21 mouse cellular contexts compared by ENCODE assay signal in the genomic region with DNA sequence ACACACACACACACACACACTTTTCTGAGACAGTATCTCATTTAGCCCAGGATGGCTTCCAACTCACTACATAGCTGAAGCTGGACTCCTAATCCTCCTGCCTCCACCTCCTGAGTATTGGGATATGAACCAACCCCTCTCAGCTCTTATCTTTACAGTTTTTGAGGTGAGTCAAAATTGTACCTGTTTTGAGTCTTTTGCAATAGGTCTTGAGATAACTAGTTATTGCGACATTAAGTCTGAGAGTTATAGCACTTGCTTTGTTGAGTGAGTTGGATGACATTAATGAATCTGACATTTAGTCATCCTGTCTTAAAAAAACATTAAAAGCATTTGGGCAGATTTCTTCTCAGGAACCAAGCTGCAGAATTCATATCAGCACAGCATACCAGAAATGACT. TPM values are rescaled to one million over a fixed set of nuclear protein-coding genes. Genes with fewer than 3 reads are reported as not detected.
DNase-seq lines count a peak whose midpoint lies in the region; ATAC-seq and TF ChIP-seq lines count a peak whose summit lies in the region.
"Had no signal": no experiment of that assay in that cellular context is flagged by ENCODE, and none has a peak within 500 bp of the region (broad histone marks: within the 10 kb centered on the region; RNA-seq: fewer than 3 reads in every experiment).

No protein-coding gene starts in this region.

- no peak overlapping the region for H3K9ac ChIP-seq in intestine, embryonic 16.5 days (ENCODE audit: low read depth, low read length)
- H3K9ac ChIP-seq in stomach, embryonic 15.5 days, result no peak overlapping the region
- H3K9ac ChIP-seq in kidney, embryonic 15.5 days, result no peak overlapping the region
- H3K9ac ChIP-seq: forebrain, embryonic 15.5 days; heart, embryonic 12.5 days; hindbrain, embryonic 14.5 days had no signal

- H3K79me3 ChIP-seq in C2C12 (ENCODE audit: low read depth), result no peaks in the 10 kb centered on the region

- no peak overlapping the region for H3K4me2 ChIP-seq in intestine, embryonic 16.5 days (ENCODE audit: low read depth, low read length)
- H3K4me2 ChIP-seq in stomach, embryonic 15.5 days, result no peak overlapping the region
- H3K4me2 ChIP-seq in kidney, embryonic 15.5 days, result no peak overlapping the region
- H3K4me2 ChIP-seq: forebrain, embryonic 15.5 days; heart, embryonic 12.5 days; hindbrain, embryonic 14.5 days had no signal

- WGBS in intestine, embryonic 16.5 days, result 69% methylated on average over 1 of the region's 1 CpGs
- 82% methylated on average over 1 of the region's 1 CpGs for WGBS in stomach, embryonic 15.5 days
- 98% methylated on average over 1 of the region's 1 CpGs for WGBS in kidney, embryonic 15.5 days

- H3ac ChIP-seq in C2C12 (ENCODE audit: control insufficient read depth, insufficient read length, low read depth), result no peak overlapping the region

- peak overlapping the region; percentile 78 for H3K27ac ChIP-seq in layer of hippocampus, adult 2 months
- H3K27ac ChIP-seq in intestine, embryonic 16.5 days (ENCODE audit: low read length), result peak overlapping the region; percentile 71; the same call in 1 of the 2 replicates
- H3K27ac ChIP-seq in stomach, embryonic 15.5 days, result peak overlapping the region; percentile 45; the same call in 1 of the 2 replicates
- H3K27ac ChIP-seq in kidney, embryonic 15.5 days, result no peak overlapping the region
- H3K27ac ChIP-seq: embryonic facial prominence, embryonic 10.5 days; forebrain, embryonic 15.5 days; hindbrain, embryonic 10.5 days; hindbrain, embryonic 14.5 days had no signal

- H3K4me3 ChIP-seq in layer of hippocampus, adult 2 months, result no peak overlapping the region
- H3K4me3 ChIP-seq in C2C12 (ENCODE audit: insufficient read depth, poor library complexity, severe bottlenecking), result no peak overlapping the region
- no peak overlapping the region for H3K4me3 ChIP-seq in intestine, embryonic 16.5 days (ENCODE audit: low read length)
- H3K4me3 ChIP-seq in stomach, embryonic 15.5 days (replicated peaks), result no peak overlapping the region
- no peak overlapping the region for H3K4me3 ChIP-seq in kidney, embryonic 15.5 days (replicated peaks)
- H3K4me3 ChIP-seq: embryonic facial prominence, embryonic 10.5 days; erythroblast, embryonic 14.5 days; forebrain, embryonic 15.5 days; heart, embryonic 12.5 days; hindbrain, embryonic 10.5 days had no signal

- H3K79me2 ChIP-seq in C2C12 (ENCODE audit: control insufficient read depth, insufficient read depth), result no peaks in the 10 kb centered on the region

- H3K9me3 ChIP-seq in intestine, embryonic 16.5 days (ENCODE audit: control insufficient read depth, low read length), result no peaks in the 10 kb centered on the region
- H3K9me3 ChIP-seq in stomach, embryonic 15.5 days, result no peaks in the 10 kb centered on the region
- no peaks in the 10 kb centered on the region for H3K9me3 ChIP-seq in kidney, embryonic 15.5 days (replicated peaks)
- H3K9me3 ChIP-seq: forebrain, embryonic 15.5 days; heart, embryonic 12.5 days had no signal

- DNase-seq in layer of hippocampus, adult 2 months (ENCODE audit: low spot score in 2 of 2), result no peak
- no peak for DNase-seq in layer of hippocampus, postnatal 25 days (ENCODE audit: extremely low spot score in 1 of 2, low spot score in 1 of 2)
- DNase-seq in adrenal gland, postnatal 4 days (ENCODE audit: low spot score in 2 of 2), result no peak
- DNase-seq in kidney, postnatal 14 days, result no peak
- DNase-seq: adrenal gland, postnatal 25 days; cerebellum, adult 2 months; cerebellum, postnatal 10 days; gastrocnemius, postnatal 10 days had no signal

- no peak for ATAC-seq in intestine, embryonic 16.5 days
- no peak for ATAC-seq in stomach, embryonic 15.5 days (ENCODE audit: insufficient read depth, low FRiP score, low read depth)
- ATAC-seq in kidney, embryonic 15.5 days (replicated peaks; ENCODE audit: low FRiP score), result no peak
- ATAC-seq: activated CD4-positive, CD25-positive, alpha-beta regulatory T cell, adult 4 months; forebrain, embryonic 15.5 days; Patski had no signal

- peaks cover 16% of the 10 kb centered on the region for H3K36me3 ChIP-seq in C2C12 (ENCODE audit: control insufficient read depth, insufficient read depth)
- H3K36me3 ChIP-seq in intestine, embryonic 16.5 days (ENCODE audit: control insufficient read depth, insufficient read depth, low read length), result no peaks in the 10 kb centered on the region
- peaks cover 8% of the 10 kb centered on the region; the same call in 1 of the 2 replicates for H3K36me3 ChIP-seq in stomach, embryonic 15.5 days
- H3K36me3 ChIP-seq in kidney, embryonic 15.5 days, result peaks cover 2% of the 10 kb centered on the region; the same call in 1 of the 2 replicates
- H3K36me3 ChIP-seq: embryonic facial prominence, embryonic 10.5 days; forebrain, embryonic 15.5 days; hindbrain, embryonic 10.5 days had no signal

- H3K4me1 ChIP-seq in intestine, embryonic 16.5 days (ENCODE audit: control insufficient read depth, insufficient read depth, low read length), result peaks cover 19% of the 10 kb centered on the region
- H3K4me1 ChIP-seq in stomach, embryonic 15.5 days, result peaks cover 11% of the 10 kb centered on the region; the same call in 1 of the 2 replicates
- 0 out of 2 replicates have a peak, but pooled peaks cover 6% of the 10 kb centered on the region for H3K4me1 ChIP-seq in kidney, embryonic 15.5 days
- H3K4me1 ChIP-seq: embryonic facial prominence, embryonic 10.5 days; forebrain, embryonic 15.5 days; heart, embryonic 12.5 days; hindbrain, embryonic 10.5 days had no signal

- no peak for TF ChIP-seq CTCF in layer of hippocampus, adult 2 months (conservative IDR thresholded peaks at IDR 0.05)
- TF ChIP-seq CTCF in C2C12 (IDR thresholded peaks at IDR 0.05; ENCODE audit: control insufficient read depth, insufficient read depth, insufficient read length), result no peak

- H3K27me3 ChIP-seq in C2C12 (ENCODE audit: control insufficient read depth, insufficient read depth, insufficient read length), result no peaks in the 10 kb centered on the region
- no peaks in the 10 kb centered on the region for H3K27me3 ChIP-seq in intestine, embryonic 16.5 days (replicated peaks; ENCODE audit: control insufficient read depth, insufficient read depth, low read length)
- H3K27me3 ChIP-seq in stomach, embryonic 15.5 days (replicated peaks), result no peaks in the 10 kb centered on the region
- no peaks in the 10 kb centered on the region for H3K27me3 ChIP-seq in kidney, embryonic 15.5 days
- H3K27me3 ChIP-seq: CH12.LX; forebrain, embryonic 15.5 days; heart, embryonic 12.5 days; Patski had no signal

TF ChIP-seq in C2C12, 6 proteins besides CTCF, POLR2A, EP300 and RAD21:
- no peak for TF ChIP-seq MYOD1 (IDR thresholded peaks at IDR 0.05; ENCODE audit: control insufficient read depth, insufficient read length, low read depth)
- TF ChIP-seq CEBPB (IDR thresholded peaks at IDR 0.05; ENCODE audit: low read depth), result peak; percentile 82
- no peak for TF ChIP-seq USF1 (IDR thresholded peaks at IDR 0.05; ENCODE audit: low read depth)
- TF ChIP-seq MYOG (IDR thresholded peaks at IDR 0.05; ENCODE audit: control insufficient read depth, extremely low read depth, insufficient read length), result no peak
- no peak for TF ChIP-seq MAX (IDR thresholded peaks at IDR 0.05)

RNA-seq across cellular contexts. Expression of a gene that starts 25.3 kb away (rescaled TPM):
- 1 to 10 TPM; 2.0 to 2.8 TPM for total RNA-seq in layer of hippocampus, adult 2 months (2021)
- total RNA-seq in layer of hippocampus, postnatal 25 days (2021), result 1 to 10 TPM; 2.4 to 2.5 TPM
- 222 TPM for polyA plus RNA-seq in C2C12 (2012; fragmentation: generic; extraction: Trizol)
- polyA plus RNA-seq in intestine, embryonic 16.5 days (2015; fragmentation: Nextera tagmentation; extraction: Ambion mirVana), result 46.2 and 59.7 TPM in 2 replicates
- 77.5 and 112 TPM in 2 replicates for polyA plus RNA-seq in stomach, embryonic 15.5 days (2015; fragmentation: Nextera tagmentation; extraction: Ambion mirVana)
- 54.3 and 60.3 TPM in 2 replicates for polyA plus RNA-seq in kidney, embryonic 15.5 days (2015; fragmentation: Nextera tagmentation; extraction: Ambion mirVana)
- total RNA-seq in adrenal gland, postnatal 4 days (2021), result 100 to 1,000 TPM; 110 to 112 TPM
- polyA plus RNA-seq: erythroblast, embryonic 14.5 days had no signal
